Mouse (Mus musculus) limb, embryonic 11.5 days (tissue): ENCODE measurements around the gene Hoxd8. TPM values are rescaled to one million over a fixed set of nuclear protein-coding genes. Genes with fewer than 3 reads are reported as not detected.

Experiments
- ATAC-seq: fragments of 200-750 bp; cut with Nextera tagmentation; 2 replicates; pipeline ENCODE4 v1.8.0; 2017; ENCODE audit warnings: low read depth; ENCODE audit not compliant: insufficient number of reproducible peaks, low FRiP score, low TSS enrichment
- DNase-seq: peaks from one replicate; pipeline ENCODE4 v3.0.0-alpha.2; 2015; ENCODE audit warnings: low spot score
- H3K27ac ChIP-seq: fragments of 300-500 bp; sonication (generic); replicated peaks from 2 replicates; pipeline ENCODE4 v1.5.1; 2014; ENCODE audit warnings: low read depth, mild to moderate bottlenecking, low read length
- H3K27me3 ChIP-seq: fragments of 300-500 bp; sonication (generic); 2 replicates; pipeline ENCODE4 v1.6.1; 2014; ENCODE audit warnings: mild to moderate bottlenecking, low read length, mixed read lengths; ENCODE audit not compliant: control insufficient read depth, insufficient read depth
- H3K36me3 ChIP-seq: fragments of 300-500 bp; sonication (generic); 2 replicates; pipeline ENCODE4 v1.6.1; 2014; ENCODE audit warnings: mild to moderate bottlenecking, low read length, moderate library complexity, mixed read lengths; ENCODE audit not compliant: control insufficient read depth, insufficient read depth
- H3K4me1 ChIP-seq: fragments of 300-500 bp; sonication (generic); 2 replicates; pipeline ENCODE4 v1.6.1; 2014; ENCODE audit warnings: low read length, mixed read lengths; ENCODE audit not compliant: control insufficient read depth, insufficient read depth
- H3K4me2 ChIP-seq: fragments of 300-500 bp; sonication (generic); 2 replicates; pipeline ENCODE4 v1.6.1; 2014; ENCODE audit warnings: low read depth, mild to moderate bottlenecking, moderate library complexity; ENCODE audit not compliant: severe bottlenecking
- H3K4me3 ChIP-seq: fragments of 300-500 bp; sonication (generic); 2 replicates; pipeline ENCODE4 v1.5.1; 2014; ENCODE audit warnings: low read depth, low read length
- H3K9ac ChIP-seq: fragments of 300-500 bp; sonication (generic); 2 replicates; pipeline ENCODE4 v1.6.1; 2014; ENCODE audit warnings: mild to moderate bottlenecking, low read length
- H3K9me3 ChIP-seq: fragments of 300-500 bp; sonication (generic); 2 replicates; pipeline ENCODE4 v1.6.1; 2016; ENCODE audit warnings: low read length; ENCODE audit not compliant: control insufficient read depth
- WGBS: fragments of 180-500 bp; shearing (Covaris S2); extraction: QIAGEN DNeasy Blood & Tissue Kit; methylation state at CpG from one replicate; pipeline ENCODE4 v1.1.7; 2014; 5-methylcytosine and 5-hydroxymethylcytosine counted together
- polyA plus RNA-seq: library from polyadenylated mRNA; unstranded; fragments of >200 nt; fragmentation: Nextera tagmentation; extraction: Ambion mirVana; gene quantifications from 2 replicates; pipeline ENCODE4 v1.2.1, GENCODE M21; 2014

The Hoxd8 gene
- polyA plus RNA-seq, 1 experiment from 2014 or later = 13.1 TPM

DNA sequence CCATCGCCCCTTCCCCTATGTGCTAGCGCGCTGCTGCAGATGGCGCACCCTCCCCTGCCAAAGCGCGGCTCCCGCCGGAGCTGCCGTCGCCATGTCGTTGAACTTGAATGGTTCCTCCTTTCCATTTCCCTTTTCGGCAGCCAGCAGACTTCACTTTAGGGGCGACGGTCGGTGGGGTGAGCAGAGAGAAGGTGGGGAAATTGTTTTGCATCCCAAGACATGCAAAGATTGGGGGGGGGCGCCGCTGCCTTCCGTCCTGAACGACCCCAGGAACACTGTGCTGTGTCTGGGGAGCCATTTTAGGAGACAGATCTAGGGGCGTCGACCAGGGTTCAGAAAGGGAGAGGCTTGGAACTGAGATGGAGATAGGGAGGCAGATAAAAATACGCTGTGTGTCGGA, 24.4 kb upstream of the Hoxd8 start:
- peak overlapping the region; percentile 77 for H3K4me3 ChIP-seq
- H3K4me2 ChIP-seq = peak overlapping the region; percentile 47
- H3K4me1 ChIP-seq = peaks cover 18% of the 10 kb centered on the region
- WGBS = under 1% methylated on average over 23 of the region's 23 CpGs
- no peak for ATAC-seq
- H3K36me3 ChIP-seq = no peaks in the 10 kb centered on the region
- peak overlapping the region; percentile 95 for H3K27ac ChIP-seq
- H3K9me3 ChIP-seq = no peaks in the 10 kb centered on the region
- peaks cover 20% of the 10 kb centered on the region for H3K27me3 ChIP-seq
- DNase-seq = peak; percentile 69
- H3K9ac ChIP-seq = peak overlapping the region; percentile 97

DNA sequence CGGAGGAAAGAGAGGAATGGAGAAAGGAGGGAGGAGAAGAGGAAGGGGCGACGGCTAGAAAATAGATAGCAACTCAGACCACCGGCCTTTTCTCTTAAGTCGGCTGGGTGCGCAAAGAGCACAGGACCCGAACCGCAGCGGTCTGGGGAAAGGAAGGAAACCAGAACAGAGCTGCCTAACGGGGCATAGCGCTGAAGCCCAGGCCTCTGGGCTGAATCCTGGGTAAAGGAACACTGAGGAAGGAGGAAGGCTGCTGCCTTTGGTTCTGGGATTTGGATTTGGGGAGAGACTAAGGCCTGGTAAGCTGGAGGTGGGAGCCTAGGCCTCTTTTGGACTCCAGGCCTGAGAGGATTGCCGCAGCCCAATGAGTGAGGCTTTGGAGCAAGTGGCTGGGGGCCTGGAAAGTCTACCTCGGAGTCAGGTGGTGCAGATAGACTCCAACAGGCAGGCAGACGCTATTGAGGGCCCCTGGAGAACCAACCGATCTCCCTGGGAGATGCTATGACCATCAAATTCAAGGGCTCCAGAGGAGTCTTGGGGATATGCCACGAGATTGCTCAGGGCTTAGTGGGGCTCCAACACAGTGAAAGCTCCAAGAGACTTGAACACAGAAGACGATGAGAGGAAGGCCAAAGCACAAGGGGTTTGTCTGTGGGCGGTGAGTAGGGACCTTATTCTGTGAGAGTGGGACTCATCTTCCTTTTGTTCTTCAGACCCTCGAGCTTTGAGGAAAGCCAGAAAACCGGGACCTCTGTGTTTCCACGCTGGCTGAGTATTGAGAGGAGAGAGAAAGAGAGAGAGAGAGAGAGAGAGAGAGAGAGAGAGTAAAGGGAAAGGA, 23.6 kb upstream of the Hoxd8 start:
- H3K4me1 ChIP-seq = peaks cover 18% of the 10 kb centered on the region
- DNase-seq (peak; percentile 68), ATAC-seq (no peak)
- peak overlapping the region; percentile 95 for H3K27ac ChIP-seq
- H3K9ac ChIP-seq = peak overlapping the region; percentile 97
- no peaks in the 10 kb centered on the region for H3K36me3 ChIP-seq
- 2% methylated on average over 21 of the region's 21 CpGs for WGBS
- peak overlapping the region; percentile 77 for H3K4me3 ChIP-seq
- H3K9me3 ChIP-seq = no peaks in the 10 kb centered on the region
- peak overlapping the region; percentile 47 for H3K4me2 ChIP-seq
- H3K27me3 ChIP-seq = peaks cover 16% of the 10 kb centered on the region

DNA sequence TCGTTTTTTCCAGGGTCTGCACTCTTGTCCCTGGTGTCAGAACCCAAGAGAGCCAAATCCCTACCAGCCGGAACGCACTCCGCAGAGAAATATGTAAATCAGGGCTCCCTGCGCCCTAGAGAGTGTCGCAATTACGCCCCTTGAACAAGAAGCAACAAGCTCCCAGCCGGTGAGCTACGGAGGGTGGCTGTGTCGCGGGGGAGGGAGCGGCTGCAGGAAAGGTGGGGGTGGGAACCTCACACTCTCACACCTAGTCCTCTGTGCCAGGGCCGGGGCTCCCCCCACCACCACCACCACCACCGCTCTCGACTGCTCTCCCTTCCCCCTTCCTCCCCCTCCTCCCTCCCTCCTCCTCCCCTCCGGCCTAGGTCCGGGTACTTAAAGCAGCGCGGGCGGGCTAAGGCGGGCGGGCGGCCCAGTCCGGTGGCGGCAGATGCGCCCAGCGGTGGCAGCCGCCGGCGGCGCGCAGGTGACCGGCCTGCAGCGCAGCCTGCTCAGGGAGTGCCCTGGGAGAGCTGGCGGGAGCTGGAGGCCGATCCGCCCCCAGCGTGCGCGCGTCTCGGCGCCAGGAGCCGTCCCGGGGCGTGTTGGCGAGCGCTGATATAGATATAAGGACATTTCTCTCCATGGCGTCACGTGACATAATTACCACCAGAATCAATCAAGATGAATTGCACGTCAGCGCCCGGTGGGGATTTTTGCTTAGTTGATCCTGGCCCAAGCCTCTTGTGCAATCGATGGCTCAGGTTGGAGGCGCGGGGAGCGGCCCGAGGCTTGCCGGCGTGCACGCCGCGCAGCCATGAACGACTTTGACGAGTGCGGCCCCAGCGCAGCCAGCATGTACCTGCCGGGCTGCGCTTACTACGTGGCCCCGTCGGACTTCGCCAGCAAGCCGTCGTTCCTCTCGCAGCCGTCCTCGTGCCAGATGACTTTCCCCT, 22.6 kb upstream of the Hoxd8 start:
- peak; percentile 61 for ATAC-seq
- H3K9me3 ChIP-seq = no peaks in the 10 kb centered on the region
- peak overlapping the region; percentile 97 for H3K9ac ChIP-seq
- peak overlapping the region; percentile 77 for H3K4me3 ChIP-seq
- peak overlapping the region; percentile 95 for H3K27ac ChIP-seq
- no peaks in the 10 kb centered on the region for H3K36me3 ChIP-seq
- WGBS = under 1% methylated on average over 78 of the region's 78 CpGs
- DNase-seq = peak; percentile 87
- peaks cover 18% of the 10 kb centered on the region for H3K4me1 ChIP-seq
- peaks cover 16% of the 10 kb centered on the region for H3K27me3 ChIP-seq
- H3K4me2 ChIP-seq = peak overlapping the region; percentile 47

DNA sequence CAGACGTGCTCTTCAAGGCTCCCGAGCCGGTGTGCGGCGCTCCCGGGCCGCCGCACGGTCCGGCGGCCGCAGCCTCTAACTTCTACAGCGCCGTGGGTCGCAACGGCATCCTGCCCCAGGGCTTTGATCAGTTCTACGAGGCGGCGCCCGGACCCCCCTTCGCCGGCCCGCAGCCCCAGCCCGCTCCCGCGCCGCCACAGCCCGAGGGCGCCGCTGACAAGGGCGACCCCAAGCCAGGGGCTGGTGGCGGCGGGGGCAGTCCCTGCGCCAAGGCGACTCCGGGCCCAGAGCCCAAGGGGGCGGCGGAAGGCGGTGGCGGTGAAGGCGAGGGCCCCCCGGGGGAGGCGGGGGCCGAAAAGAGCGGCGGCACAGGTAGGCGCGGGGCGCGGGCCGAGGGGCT, 21.6 kb upstream of the Hoxd8 start:
- Histone ChIP-seq H3K27ac (peak overlapping the region; percentile 95), H3K9me3 (no peaks in the 10 kb centered on the region), H3K27me3 (peaks cover 18% of the 10 kb centered on the region), H3K36me3 (no peaks in the 10 kb centered on the region), H3K4me2 (peak overlapping the region; percentile 47), H3K4me3 (peak overlapping the region; percentile 77), H3K9ac (peak overlapping the region; percentile 97), H3K4me1 (peaks cover 23% of the 10 kb centered on the region)
- DNase-seq (peak; percentile 72), ATAC-seq (no peak)
- WGBS = 0% methylated on average over 34 of the region's 51 CpGs

DNA sequence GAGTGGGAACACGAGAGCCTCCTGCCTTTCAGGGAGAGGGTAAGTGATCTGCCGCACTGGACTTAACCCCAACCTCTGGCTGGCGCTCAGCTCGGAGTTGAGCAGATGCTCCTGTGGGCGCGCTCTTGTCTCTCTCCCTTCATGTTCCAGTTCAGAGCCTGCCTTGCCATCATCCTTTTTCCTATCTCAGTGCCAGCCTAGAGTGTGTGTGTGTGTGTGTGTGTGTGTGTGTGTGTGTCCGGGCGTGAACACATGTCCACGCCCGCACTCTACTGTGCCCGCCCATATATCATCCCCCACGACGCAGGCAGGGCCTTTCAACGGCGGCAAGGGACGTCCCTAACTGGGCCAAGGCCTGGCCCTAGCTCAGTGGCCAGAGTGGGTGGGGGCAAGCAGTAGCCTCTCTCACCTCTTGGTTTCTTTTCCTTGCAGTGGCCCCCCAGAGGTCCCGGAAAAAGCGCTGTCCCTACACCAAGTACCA, 20.9 kb upstream of the Hoxd8 start:
- Histone ChIP-seq H3K4me2 (peak overlapping the region; percentile 47), H3K27ac (peak overlapping the region; percentile 95), H3K9ac (peak overlapping the region; percentile 97), H3K27me3 (peaks cover 22% of the 10 kb centered on the region), H3K4me1 (peaks cover 24% of the 10 kb centered on the region), H3K9me3 (no peaks in the 10 kb centered on the region), H3K36me3 (no peaks in the 10 kb centered on the region), H3K4me3 (peak overlapping the region; percentile 77)
- WGBS = 0% methylated on average over 18 of the region's 18 CpGs
- DNase-seq (peak; percentile 72), ATAC-seq (peak; percentile 4; the same call in 1 of the 2 replicates)

DNA sequence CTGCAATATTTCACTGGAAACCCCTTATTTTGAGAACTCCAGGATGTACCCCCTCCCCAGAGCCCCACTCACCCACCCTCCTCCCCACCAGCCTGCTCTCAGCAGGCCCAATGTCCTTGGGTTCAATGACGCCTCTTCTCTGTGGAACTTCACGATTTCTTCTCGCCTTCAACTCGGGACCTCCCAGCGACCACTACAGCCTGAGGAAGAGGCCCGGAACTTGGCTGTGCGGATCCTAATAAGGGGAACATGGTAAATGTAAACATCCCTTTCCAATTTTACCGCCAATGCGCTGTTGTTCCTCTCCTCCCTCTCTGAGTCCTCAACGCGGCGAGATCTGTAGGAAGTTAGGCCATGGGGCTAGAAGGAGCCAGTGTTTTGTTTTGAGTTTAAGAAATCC, 20.3 kb upstream of the Hoxd8 start:
- 2% methylated on average over 12 of the region's 12 CpGs for WGBS
- Histone ChIP-seq H3K9ac (peak overlapping the region; percentile 97), H3K27me3 (peaks cover 22% of the 10 kb centered on the region), H3K9me3 (no peaks in the 10 kb centered on the region), H3K27ac (peak overlapping the region; percentile 95), H3K4me1 (peaks cover 24% of the 10 kb centered on the region), H3K4me3 (peak overlapping the region; percentile 77), H3K36me3 (no peaks in the 10 kb centered on the region), H3K4me2 (peak overlapping the region; percentile 47)
- peak; percentile 60 for DNase-seq
- ATAC-seq = no peak

DNA sequence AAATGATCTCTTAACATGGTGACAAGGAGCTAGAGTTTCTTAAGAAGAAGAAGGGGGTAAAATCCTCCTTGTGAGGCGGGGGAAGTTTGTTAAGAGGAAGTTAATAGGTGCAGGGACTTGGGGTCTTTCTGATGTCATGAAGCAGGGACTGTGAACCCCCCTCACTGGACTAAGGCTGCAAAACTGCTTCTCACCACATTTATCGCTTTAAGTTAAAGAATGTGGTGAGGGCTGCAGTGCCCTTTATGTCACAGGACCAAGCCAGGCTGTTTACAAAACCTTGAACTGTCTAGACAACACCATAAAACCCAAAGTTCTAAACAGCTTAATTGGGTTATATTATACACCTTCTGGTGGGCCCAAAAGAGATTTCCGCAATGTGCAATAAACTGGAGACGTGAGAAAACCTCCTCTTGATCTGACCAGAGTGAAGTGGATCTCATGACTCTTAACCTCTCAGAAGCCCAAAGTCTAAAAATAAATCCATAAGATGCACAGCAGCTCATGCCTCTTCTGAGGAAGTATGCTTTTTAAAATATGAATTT, 19.3 kb upstream of the Hoxd8 start:
- DNase-seq (peak; percentile 63), ATAC-seq (no peak)
- Histone ChIP-seq H3K27ac (peak overlapping the region; percentile 95), H3K4me1 (peaks cover 19% of the 10 kb centered on the region; the same call in 1 of the 2 replicates), H3K9ac (peak overlapping the region; percentile 97), H3K27me3 (peaks cover 22% of the 10 kb centered on the region), H3K4me3 (peak overlapping the region; percentile 77), H3K4me2 (peak overlapping the region; percentile 47), H3K9me3 (no peaks in the 10 kb centered on the region), H3K36me3 (no peaks in the 10 kb centered on the region)
- under 1% methylated on average over 4 of the region's 4 CpGs for WGBS
